Mouse (Mus musculus): ENCODE data around the gene Arhgdig. TPM values are rescaled to one million over a fixed set of nuclear protein-coding genes. Genes with fewer than 3 reads are reported as not detected.

The Arhgdig gene
- total and polyA plus RNA-seq, 2 experiments from 2014 or later = 140 to 230 TPM

DNA sequence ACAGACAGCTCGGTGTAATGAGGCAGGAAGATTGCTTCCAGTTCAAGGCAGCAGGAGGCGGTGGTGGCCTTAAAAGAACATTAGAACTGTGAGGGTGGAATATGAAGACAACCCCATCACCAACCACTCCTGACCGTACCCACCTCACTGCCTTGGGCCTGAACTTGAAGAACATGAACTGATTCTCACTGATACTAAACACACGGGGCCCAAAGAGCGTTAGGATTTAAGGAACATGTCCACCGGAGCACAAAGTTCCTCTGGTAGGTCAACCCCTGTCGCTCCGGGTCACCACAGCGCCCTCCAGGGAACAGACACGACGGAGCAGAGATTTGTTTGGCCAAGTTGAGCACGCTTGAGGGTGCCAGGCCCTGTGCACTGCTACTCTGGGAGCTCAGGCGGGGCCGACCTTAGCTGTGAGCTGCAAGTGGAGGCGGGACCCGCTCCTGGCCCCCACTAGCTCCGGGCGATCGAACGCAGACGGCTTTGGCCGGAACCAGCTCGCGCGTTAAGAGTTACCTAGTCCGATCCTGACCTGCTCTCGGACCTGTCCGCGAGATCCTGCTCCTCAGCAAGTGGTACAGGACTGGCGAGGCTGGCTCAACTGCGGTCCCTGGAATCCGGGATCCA is 36.0 kb upstream of the Arhgdig start:
- H3K27ac ChIP-seq (ENCODE audit: low read depth, low read length) = peak overlapping the region; percentile 79
- H3K27me3 ChIP-seq (ENCODE audit: insufficient read depth, low read length) = no peaks in the 10 kb centered on the region
- H3K9me3 ChIP-seq (ENCODE audit: low read length) = no peaks in the 10 kb centered on the region
- DNase-seq (peak; percentile 64), ATAC-seq (peak; percentile 79)
- H3K36me3 ChIP-seq (ENCODE audit: insufficient read depth) = no peaks in the 10 kb centered on the region
- H3K4me2 ChIP-seq (ENCODE audit: low read depth) = peak overlapping the region; percentile 73
- peak overlapping the region; percentile 61 for H3K9ac ChIP-seq
- H3K4me3 ChIP-seq (ENCODE audit: low read depth, low read length) = peak overlapping the region; percentile 63
- H3K4me1 ChIP-seq (ENCODE audit: insufficient read depth) = no peaks in the 10 kb centered on the region
- WGBS = under 1% methylated on average over 32 of the region's 32 CpGs
- TF ChIP-seq CTCF (IDR thresholded peaks at IDR 0.05; ENCODE audit: low read depth) = peak; percentile 52; the same call in 1 of the 2 replicates

- ATAC-seq = no peak
- no peaks in the 10 kb centered on the region for H3K36me3 ChIP-seq (ENCODE audit: insufficient read depth)
- no peak overlapping the region for H3K27ac ChIP-seq (ENCODE audit: low read depth, low read length)
- H3K9ac ChIP-seq = no peak overlapping the region
- TF ChIP-seq CTCF (IDR thresholded peaks at IDR 0.05; ENCODE audit: low read depth) = no peak
- DNase-seq = no peak
- WGBS = 82% methylated on average over 6 of the region's 6 CpGs
- no peaks in the 10 kb centered on the region for H3K9me3 ChIP-seq (ENCODE audit: low read length)
- no peaks in the 10 kb centered on the region for H3K27me3 ChIP-seq (ENCODE audit: insufficient read depth, low read length)
- H3K4me1 ChIP-seq (ENCODE audit: insufficient read depth) = no peaks in the 10 kb centered on the region
- H3K4me2 ChIP-seq (ENCODE audit: low read depth) = no peak overlapping the region
- H3K4me3 ChIP-seq (ENCODE audit: low read depth, low read length) = no peak overlapping the region
Measured at GRCm38 (mm10) chr17:26240990-26241389, 33.4 kb upstream of the Arhgdig start.

DNA sequence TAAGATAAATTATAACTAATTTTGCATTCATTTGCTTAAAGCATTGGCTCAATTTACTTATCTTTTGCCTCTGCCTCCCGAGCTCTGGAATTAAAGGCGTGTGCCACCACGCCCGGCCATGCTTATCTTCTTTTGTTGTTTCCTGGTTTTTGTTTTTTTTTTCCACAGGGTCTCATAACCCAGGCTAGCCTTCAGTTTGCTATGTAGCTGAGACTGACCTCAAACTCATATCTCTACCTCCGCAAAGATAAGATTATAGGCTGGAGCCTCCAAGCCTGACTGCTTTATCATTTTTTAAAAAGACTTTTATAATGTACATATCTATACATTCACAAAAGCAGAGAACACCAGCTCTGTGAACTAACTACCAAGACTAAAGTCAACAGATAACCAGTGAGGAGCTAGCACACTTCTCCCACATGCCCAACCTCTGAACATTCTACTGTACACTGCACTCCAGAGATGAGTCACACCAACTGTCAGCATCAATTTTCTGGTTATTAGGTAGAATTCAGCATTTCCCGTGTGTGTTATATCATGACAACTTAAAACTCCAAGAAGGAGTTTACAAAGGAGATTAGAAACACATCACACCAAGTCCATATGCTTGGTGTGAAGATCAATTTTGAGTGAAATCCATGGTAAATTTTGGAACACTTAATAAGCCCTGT is 32.7 kb upstream of the Arhgdig start:
- Histone ChIP-seq H3K27ac (ENCODE audit: low read depth, low read length) (no peak overlapping the region), H3K36me3 (ENCODE audit: insufficient read depth) (no peaks in the 10 kb centered on the region), H3K27me3 (ENCODE audit: insufficient read depth, low read length) (no peaks in the 10 kb centered on the region), H3K9me3 (ENCODE audit: low read length) (no peaks in the 10 kb centered on the region), H3K4me2 (ENCODE audit: low read depth) (no peak overlapping the region), H3K9ac (no peak overlapping the region), H3K4me1 (ENCODE audit: insufficient read depth) (no peaks in the 10 kb centered on the region), H3K4me3 (ENCODE audit: low read depth, low read length) (no peak overlapping the region)
- no peak for TF ChIP-seq CTCF (IDR thresholded peaks at IDR 0.05; ENCODE audit: low read depth)
- DNase-seq (no peak), ATAC-seq (no peak)
- WGBS = 90% methylated on average over 6 of the region's 6 CpGs

DNA sequence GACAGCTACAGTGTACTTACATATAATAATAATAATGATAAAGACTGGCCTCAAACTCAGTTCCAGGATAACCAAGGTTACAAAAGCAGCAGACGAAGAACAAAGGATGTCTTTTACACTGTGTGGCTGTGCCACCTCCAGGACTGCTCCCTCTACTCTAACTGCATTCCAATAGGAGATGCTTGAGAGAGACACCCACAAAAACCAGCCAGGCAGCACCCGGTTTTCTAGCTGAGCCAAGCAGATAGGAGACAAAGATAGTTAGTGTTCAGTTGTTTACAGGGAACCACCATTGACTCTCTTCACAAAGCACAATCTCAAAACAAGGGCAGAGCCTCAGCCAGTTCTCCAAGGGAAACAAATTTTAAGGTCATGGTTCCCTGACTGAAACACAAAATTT is 32.0 kb upstream of the Arhgdig start:
- Histone ChIP-seq H3K9ac (no peak overlapping the region), H3K27me3 (ENCODE audit: insufficient read depth, low read length) (no peaks in the 10 kb centered on the region), H3K4me3 (ENCODE audit: low read depth, low read length) (no peak overlapping the region), H3K9me3 (ENCODE audit: low read length) (no peaks in the 10 kb centered on the region), H3K36me3 (ENCODE audit: insufficient read depth) (no peaks in the 10 kb centered on the region), H3K4me2 (ENCODE audit: low read depth) (no peak overlapping the region), H3K4me1 (ENCODE audit: insufficient read depth) (no peaks in the 10 kb centered on the region), H3K27ac (ENCODE audit: low read depth, low read length) (no peak overlapping the region)
- TF ChIP-seq CTCF (IDR thresholded peaks at IDR 0.05; ENCODE audit: low read depth) = no peak
- ATAC-seq (no peak), DNase-seq (no peak)
- WGBS = 65% methylated on average over 2 of the region's 2 CpGs

DNA sequence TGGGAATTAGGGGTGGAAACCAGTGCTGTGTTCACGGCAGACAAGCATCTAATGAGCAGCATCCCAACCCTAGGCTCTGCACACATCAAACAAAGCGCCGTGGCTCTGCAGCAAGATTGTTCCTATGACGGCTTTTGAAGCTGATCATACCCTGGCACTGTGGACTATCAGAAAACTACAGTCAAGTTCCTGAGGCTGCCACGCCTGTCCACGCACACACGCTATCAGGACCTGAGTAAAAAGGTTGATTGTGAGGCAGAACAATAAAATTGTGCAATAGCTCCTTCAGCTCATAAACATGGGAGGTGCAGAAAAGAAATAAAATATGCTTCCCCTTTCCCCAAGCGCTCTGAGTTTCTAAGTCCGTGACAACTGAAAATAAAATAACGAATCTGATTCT is 30.1 kb upstream of the Arhgdig start:
- Histone ChIP-seq H3K4me3 (ENCODE audit: low read depth, low read length) (no peak overlapping the region), H3K27ac (ENCODE audit: low read depth, low read length) (no peak overlapping the region), H3K4me2 (ENCODE audit: low read depth) (no peak overlapping the region), H3K36me3 (ENCODE audit: insufficient read depth) (no peaks in the 10 kb centered on the region), H3K9me3 (ENCODE audit: low read length) (no peaks in the 10 kb centered on the region), H3K4me1 (ENCODE audit: insufficient read depth) (no peaks in the 10 kb centered on the region), H3K9ac (no peak overlapping the region), H3K27me3 (ENCODE audit: insufficient read depth, low read length) (no peaks in the 10 kb centered on the region)
- no peak for ATAC-seq
- DNase-seq = no peak
- WGBS = 83% methylated on average over 10 of the region's 10 CpGs
- no peak for TF ChIP-seq CTCF (IDR thresholded peaks at IDR 0.05; ENCODE audit: low read depth)

DNA sequence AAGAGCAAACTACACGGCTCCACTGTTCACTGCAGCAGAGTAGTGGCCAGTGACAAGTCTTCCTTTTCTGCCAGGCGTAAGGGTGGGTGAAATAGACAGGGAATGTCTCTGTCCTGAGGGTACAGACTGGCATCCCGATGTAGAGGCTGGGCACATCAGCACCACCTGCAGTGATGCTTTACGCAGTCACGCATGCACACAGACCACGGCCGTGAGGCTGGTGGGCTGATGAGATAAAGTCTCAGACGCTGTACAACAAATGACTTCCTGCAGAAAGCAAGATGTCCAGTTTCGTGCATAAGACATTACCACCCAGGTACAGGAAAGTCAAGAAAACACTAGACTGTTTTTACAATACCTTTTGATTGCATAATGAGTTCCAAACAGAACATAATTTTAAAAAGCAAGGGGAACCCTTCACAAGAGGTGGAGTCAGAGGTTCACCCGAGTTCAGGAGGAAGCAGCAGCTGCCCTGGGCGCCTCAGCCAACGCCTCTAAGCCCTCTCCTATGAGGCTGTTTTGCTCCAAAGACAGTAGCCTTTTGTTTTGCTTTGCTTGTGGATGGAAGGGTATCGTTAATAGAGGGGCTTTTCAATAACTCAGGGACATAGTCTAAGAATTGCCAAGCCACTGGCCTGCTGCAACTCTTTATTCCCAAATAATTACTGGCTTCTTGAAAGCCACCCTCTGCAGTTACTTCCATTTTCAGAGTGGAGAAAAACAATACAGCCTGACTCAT is 27.7 kb upstream of the Arhgdig start:
- no peak for ATAC-seq
- no peak for TF ChIP-seq CTCF (IDR thresholded peaks at IDR 0.05; ENCODE audit: low read depth)
- no peak overlapping the region for H3K9ac ChIP-seq
- no peak for DNase-seq
- whole genome bisulfite sequencing = 49% methylated on average over 13 of the region's 13 CpGs
- H3K4me3 ChIP-seq (ENCODE audit: low read depth, low read length) = no peak overlapping the region
- H3K9me3 ChIP-seq (ENCODE audit: low read length) = no peaks in the 10 kb centered on the region
- H3K4me2 ChIP-seq (ENCODE audit: low read depth) = no peak overlapping the region
- no peaks in the 10 kb centered on the region for H3K27me3 ChIP-seq (ENCODE audit: insufficient read depth, low read length)
- no peaks in the 10 kb centered on the region for H3K4me1 ChIP-seq (ENCODE audit: insufficient read depth)
- no peak overlapping the region for H3K27ac ChIP-seq (ENCODE audit: low read depth, low read length)
- H3K36me3 ChIP-seq (ENCODE audit: insufficient read depth) = no peaks in the 10 kb centered on the region

DNA sequence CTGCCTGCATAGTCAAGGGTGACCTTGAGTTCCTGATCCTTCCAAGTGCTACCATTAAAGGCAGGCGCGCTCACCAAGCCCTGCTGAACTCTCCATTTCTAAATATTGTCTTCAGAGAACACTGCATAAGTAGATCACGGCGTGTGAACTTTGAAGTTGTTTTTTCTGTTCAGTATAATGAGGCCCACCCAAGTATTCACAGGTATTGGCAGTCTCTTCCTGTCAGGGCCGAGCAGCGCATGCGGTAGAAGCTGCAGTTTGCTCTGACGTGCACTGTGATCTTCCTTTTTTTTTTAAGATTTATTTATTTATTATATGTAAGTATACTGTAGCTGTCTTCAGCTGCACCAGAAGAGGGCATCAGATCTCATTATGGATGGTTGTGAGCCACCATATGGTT is 26.8 kb upstream of the Arhgdig start:
- H3K9me3 ChIP-seq (ENCODE audit: low read length) = no peaks in the 10 kb centered on the region
- no peaks in the 10 kb centered on the region for H3K4me1 ChIP-seq (ENCODE audit: insufficient read depth)
- no peak overlapping the region for H3K27ac ChIP-seq (ENCODE audit: low read depth, low read length)
- H3K4me2 ChIP-seq (ENCODE audit: low read depth) = no peak overlapping the region
- WGBS = 89% methylated on average over 8 of the region's 8 CpGs
- H3K9ac ChIP-seq = no peak overlapping the region
- no peak for TF ChIP-seq CTCF (IDR thresholded peaks at IDR 0.05; ENCODE audit: low read depth)
- no peak overlapping the region for H3K4me3 ChIP-seq (ENCODE audit: low read depth, low read length)
- DNase-seq (no peak), ATAC-seq (no peak)
- H3K27me3 ChIP-seq (ENCODE audit: insufficient read depth, low read length) = no peaks in the 10 kb centered on the region
- no peaks in the 10 kb centered on the region for H3K36me3 ChIP-seq (ENCODE audit: insufficient read depth)
